Mouse (Mus musculus): ENCODE measurements at regions not wholly inside any gene's neighbourhood (a gene's known extent, or its start where the extent isn't known, plus 50 kb on each side); places are given as distances from the start of the nearest gene placed in this dataset.

GRCm38 (mm10) chr13:39664548-39664947 lies 696.7 kb downstream of the Ofcc1 start:
- TF ChIP-seq CTCF (IDR thresholded peaks at IDR 0.05; ENCODE audit: control insufficient read depth, insufficient read depth, insufficient replicate concordance, low read depth, low read length) (no peak), POLR2A (IDR thresholded peaks at IDR 0.05; ENCODE audit: control insufficient read depth, low read depth, low read length) (no peak)

Measured in testis, adult 2 months (tissue).